Mouse (Mus musculus) heart, adult 2 months (tissue): Measurements from ENCODE around the gene Tmem218.

Experiments used
- CTCF ChIP-seq: fragments of 200-600 bp; IDR thresholded peaks from 2 replicates; pipeline ENCODE4 v1.8.1; 2022; ENCODE audit warnings: antibody characterized with exemption, mild to moderate bottlenecking, moderate library complexity
- EP300 ChIP-seq: fragments of 200-500 bp; IDR thresholded peaks from 2 replicates; pipeline ENCODE4 v1.6.1; 2011; ENCODE audit warnings: low read depth, low read length, control low read depth; ENCODE audit not compliant: insufficient read depth
- POLR2A ChIP-seq: fragments of 200-500 bp; IDR thresholded peaks from 2 replicates; pipeline ENCODE4 v1.6.1; 2011; ENCODE audit warnings: mild to moderate bottlenecking, low read depth, low read length, control low read depth; ENCODE audit not compliant: insufficient read depth

DNA sequence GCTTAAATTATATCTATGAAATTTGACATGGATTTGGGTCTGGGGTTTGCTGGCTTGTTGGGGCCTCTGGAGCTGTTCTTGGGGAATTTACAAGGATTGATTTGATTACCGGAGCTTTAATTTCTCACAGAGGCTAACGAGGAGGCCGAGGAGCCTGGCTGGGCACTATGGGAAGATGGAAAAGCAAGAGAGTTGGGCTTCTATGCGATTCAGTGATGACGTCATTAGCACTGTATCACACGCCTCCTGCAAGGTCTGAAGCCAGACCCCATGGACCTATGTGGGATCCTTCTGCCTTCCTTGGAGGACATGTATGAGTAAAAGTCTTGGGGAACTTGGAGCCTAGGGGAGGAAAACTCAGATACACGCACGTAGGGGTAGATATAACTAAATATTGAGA lies 30.5 kb upstream of the Tmem218 start:
- TF ChIP-seq CTCF (no peak), POLR2A (no peak), EP300 (no peak)
